Mouse (Mus musculus) duodenum, adult 2 months (tissue): Measurements from ENCODE around the gene 1500015O10Rik. TPM values are rescaled to one million over a fixed set of nuclear protein-coding genes. Genes with fewer than 3 reads are reported as not detected.

Experiments
- polyA plus RNA-seq: library from polyadenylated mRNA; depleted of rRNA; stranded (reverse); fragments of >200 nt; gene quantifications from 2 replicates; pipeline ENCODE4 v1.2.3, GENCODE M21; 2012; ENCODE audit warnings: low replicate concordance; rRNA removed

1500015O10Rik gene
- polyA plus RNA-seq = 0.17 and 0.32 TPM in 2 replicates

DNA sequence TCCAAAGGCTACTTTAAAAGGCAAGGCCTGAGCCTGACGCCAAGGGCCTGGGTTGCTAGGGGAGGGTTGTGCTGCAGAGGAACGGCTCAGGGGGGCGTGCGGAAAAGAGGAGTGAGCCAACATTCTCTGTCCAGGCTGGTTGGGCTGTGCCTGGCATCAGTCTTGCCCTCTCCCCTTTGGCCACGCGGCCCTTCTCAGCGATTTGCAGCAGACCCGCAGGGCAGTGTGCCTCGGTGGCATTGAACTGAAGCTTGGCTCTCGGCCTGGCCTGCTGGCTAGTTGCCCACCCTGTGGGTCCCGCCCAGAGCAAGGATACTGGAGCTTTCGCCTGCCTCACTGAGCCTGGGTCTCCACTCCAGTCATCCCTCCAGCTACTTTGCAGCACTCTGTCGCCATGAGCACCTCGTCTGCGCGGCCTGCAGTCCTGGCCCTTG, at the start of gene 1500015O10Rik:
TSS of gene 1500015O10Rik (plus strand) at position 112 of the 434 bp plus-strand sequence.

Other genes starting within 250 kb of the 1500015O10Rik start
- gene Uxs1, start 97.2 kb downstream of the 1500015O10Rik start, polyA plus RNA-seq = 1.1 and 5.9 TPM in 2 replicates
- gene Tpp2, start 203.0 kb downstream of the 1500015O10Rik start, polyA plus RNA-seq = 0.89 and 2.3 TPM in 2 replicates